Mouse (Mus musculus) cortical plate, adult 2 months (tissue): ENCODE measurements around the gene Doc2b.

Source experiments
- CTCF ChIP-seq: fragments of 200-500 bp; IDR thresholded peaks from 2 replicates; pipeline ENCODE4 v1.5.1; 2011; ENCODE audit warnings: mild to moderate bottlenecking, control low read depth, low read length; ENCODE audit not compliant: insufficient read depth; ENCODE audit errors: extremely low read depth
- POLR2A ChIP-seq: fragments of 200-500 bp; IDR thresholded peaks from 2 replicates; pipeline ENCODE4 v1.6.1; 2011; ENCODE audit warnings: mild to moderate bottlenecking, low read length, control low read depth; ENCODE audit not compliant: insufficient read depth; ENCODE audit errors: extremely low read depth

GRCm38 (mm10) chr11:75792535-75792934 lies 3.3 kb downstream of the Doc2b start:
- TF ChIP-seq CTCF = no peak
- no peak for TF ChIP-seq POLR2A
